Mouse (Mus musculus): Measurements from ENCODE around the gene Plin1. TPM values are rescaled to one million over a fixed set of nuclear protein-coding genes. Genes with fewer than 3 reads are reported as not detected.

Plin1 gene
- total RNA-seq (2021): 1 to 10 TPM; 3.5 to 6.5 TPM
- long read RNA-seq, experiment 1, partial matches to known transcripts: 0 of 1 reads
- long read RNA-seq, experiment 1, other reads (novel, unspliced or antisense): 0 of 1 reads
- long read RNA-seq, experiment 2, partial matches to known transcripts: 0 of 2 reads
- long read RNA-seq, experiment 2, other reads (novel, unspliced or antisense): 1 of 2 reads

DNA sequence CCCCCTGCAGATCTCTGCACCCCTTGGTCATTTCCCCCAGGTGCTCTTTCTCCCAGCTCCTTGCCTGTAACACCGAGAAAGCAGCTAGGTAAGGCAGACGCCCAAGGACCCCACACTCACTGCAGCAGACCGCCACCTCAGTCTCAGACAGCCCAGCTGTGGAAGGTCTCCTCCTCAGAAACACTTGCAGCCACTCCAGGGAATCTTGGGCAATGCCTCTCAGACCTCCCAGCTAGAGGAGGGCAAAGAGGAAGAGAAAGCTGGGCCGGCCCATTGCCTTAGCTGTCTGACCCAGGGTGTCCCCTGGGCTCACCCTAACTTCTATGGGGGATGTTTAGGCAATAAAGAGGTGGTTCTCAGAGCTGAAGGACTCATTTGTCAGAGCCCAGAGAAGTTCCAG, at the start of gene Plin1:
Gene Plin1, minus strand, starts transcription at position 282 of the 400 bp plus-strand sequence.
- intact Hi-C loops (cut with DNase I): no loop called here
- no peak for DNase-seq

DNA sequence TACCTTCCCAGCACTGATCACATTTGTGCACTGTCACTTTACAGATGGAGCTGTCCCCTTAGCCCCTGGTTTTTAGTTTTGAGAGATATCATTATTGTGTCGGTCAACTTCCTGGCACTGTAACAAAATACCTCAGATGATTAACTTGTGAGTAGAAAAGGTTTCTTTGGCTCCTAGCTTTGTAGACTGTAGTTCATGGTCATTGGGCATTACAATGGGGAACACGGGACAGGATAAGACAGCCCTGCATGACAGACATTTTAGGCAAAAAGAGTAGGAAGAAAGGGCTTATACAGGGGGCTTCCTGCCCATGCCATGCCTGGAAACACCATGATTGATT, 49.8 kb upstream of the Plin1 start:
- intact Hi-C loops (cut with DNase I): no loop called here
- no peak for DNase-seq

GRCm38 (mm10) chr7:79781826-79782515, 49.3 kb upstream of the Plin1 start:
- intact Hi-C loops (cut with DNase I): no loop called here
- DNase-seq: peak in 1 of 2 experiments; percentile 4

DNA sequence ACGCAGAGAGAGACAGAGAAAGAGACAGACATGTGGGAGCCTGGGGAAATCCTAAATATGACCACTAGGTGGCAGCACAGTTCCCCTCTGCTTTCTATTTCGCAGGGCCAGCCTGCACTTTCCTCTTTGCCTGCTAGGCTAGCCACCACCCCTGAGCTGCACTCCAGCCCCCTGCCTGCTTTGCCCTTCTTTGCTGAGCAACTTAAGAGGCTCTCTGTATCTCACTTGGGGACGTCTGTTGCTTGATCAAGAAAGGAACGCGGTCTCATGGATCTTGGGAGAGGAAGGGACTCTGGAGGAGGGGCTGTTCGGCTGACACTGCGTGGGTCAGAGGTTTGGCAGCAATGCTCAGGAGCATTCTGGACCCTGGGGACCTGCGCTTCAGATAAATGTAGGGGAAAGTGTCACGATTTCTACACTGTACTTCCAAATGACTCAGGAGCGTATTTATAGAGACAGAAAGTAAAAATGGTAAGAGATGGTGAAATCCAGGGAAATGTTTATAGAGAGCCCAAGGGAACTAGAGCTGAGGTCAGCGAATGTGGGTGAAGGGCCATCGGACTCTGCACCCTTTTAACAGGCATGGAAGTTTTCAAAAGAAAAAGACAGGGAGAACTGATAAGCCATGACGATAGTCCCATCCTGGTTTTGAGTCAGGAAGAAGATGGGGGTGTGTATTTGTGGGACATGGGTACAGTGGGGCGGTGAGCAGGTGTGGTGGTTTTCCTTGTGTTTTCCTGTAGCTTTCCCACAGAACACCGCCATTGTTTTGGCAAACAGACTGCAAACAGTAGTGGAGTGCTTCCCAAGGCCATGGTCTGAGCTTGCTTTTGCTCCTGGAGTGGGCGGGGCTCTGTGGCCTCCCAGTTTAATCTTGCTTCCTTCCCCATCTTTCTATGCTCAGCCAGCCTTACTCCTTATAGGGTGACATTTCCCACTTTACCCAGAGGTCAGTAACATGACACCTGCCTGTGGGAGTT, 48.2 kb upstream of the Plin1 start:
- DNase-seq: peak; percentile 50 to 62
- intact Hi-C loops (cut with DNase I): no loop called here

DNA sequence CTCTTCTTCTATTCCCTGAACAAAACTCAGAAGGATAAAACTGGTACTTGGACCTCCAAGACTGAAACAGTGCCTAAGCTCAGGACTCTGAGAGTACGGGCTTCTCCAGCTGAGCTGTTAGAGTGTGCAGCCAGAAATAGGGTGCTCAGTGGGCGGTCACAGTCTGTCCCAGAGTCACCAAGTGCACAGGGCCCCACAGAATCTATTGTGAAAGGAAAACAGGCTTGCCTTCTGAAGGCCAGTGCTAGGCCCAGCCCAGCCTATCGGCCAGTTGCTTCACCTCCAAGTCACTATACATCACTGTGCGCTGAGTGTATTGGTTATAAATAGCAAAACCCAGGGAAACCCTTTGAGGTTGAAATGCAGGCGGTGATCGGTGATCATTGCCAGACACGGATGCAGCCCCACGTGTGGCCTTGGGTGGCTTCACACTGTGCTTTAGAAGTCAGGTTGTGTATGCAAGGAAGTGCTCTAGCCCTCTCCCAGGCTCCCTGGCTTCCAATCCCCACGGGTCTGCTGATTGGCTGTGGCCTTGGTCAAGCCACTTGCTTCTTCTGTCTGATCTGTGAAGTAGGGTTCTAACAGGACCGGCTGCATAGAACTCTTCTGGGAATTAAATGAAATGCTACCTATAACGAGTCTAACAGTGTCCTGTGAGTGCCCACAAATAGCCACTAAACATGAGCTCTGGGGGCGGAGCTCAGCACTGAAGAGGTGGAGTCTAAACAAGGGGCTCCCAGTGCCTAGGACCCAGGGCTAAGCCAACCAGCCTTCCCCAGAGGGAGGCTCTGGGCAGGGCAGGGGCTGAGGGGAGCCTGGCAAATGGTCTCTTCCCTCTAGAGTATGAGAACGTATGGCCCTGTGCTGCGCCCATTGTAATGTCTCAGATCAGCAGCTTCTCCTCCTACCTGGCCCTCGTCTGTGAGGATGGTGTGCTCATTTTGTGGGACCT, 39.1 kb upstream of the Plin1 start:
- intact Hi-C loops (cut with DNase I): no loop called here
- no peak for DNase-seq

GRCm38 (mm10) chr7:79769664-79770063, 37.0 kb upstream of the Plin1 start:
- peak in 1 of 2 experiments; percentile 1 for DNase-seq
- intact Hi-C loops (cut with DNase I): no loop called here

GRCm38 (mm10) chr7:79765991-79766390, 33.3 kb upstream of the Plin1 start:
- no peak for DNase-seq
- intact Hi-C loops (cut with DNase I): no loop called here

- DNase-seq: no peak
- intact Hi-C loops (cut with DNase I): no loop called here
Measured at GRCm38 (mm10) chr7:79762106-79762505, 29.4 kb upstream of the Plin1 start.

GRCm38 (mm10) chr7:79761124-79761876, 28.6 kb upstream of the Plin1 start:
- intact Hi-C loops (cut with DNase I): no loop called here
- DNase-seq: no peak

GRCm38 (mm10) chr7:79759766-79760165, 27.1 kb upstream of the Plin1 start:
- intact Hi-C loops (cut with DNase I): no loop called here
- DNase-seq: no peak

DNA sequence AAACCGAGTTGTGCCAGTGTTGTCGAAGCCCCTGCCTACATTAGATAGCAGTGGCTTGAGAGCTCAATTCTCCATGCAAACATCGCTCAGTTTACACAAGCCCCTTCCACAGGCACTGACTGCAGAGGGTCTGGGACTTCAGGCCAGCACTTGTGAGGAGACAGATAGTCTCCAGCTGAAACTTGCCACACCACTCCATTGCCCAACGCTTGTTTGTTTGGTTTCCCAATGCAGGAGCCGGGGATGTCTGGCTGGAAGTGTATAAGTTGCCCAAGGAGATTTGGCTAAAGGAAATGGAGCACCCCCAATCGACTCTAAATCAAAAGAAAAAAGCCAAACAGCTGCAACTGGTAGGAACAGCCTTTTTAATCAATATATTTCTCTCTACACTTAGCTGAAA, 25.5 kb upstream of the Plin1 start:
- no peak for DNase-seq
- intact Hi-C loops (cut with DNase I): no loop called here

DNA sequence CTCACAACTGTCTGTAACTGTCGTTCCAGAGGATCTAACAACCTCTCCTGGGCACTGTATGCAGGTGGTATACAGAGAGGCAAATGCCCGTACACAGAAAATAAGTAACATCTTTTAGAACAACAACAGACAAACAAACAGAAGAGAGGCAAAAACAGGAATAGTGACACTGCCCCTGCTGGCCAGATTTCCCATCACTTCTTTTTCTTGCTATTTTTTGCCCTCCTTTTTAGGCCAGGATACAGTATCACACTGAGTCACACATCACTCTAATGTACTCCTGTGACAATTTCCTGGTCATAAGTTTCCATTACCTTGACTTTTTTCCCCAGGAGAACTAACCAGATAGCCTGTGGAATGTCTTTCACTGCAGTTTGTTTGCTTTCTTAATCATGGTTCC, 23.6 kb upstream of the Plin1 start:
- intact Hi-C loops (cut with DNase I): no loop called here
- no peak for DNase-seq

DNA sequence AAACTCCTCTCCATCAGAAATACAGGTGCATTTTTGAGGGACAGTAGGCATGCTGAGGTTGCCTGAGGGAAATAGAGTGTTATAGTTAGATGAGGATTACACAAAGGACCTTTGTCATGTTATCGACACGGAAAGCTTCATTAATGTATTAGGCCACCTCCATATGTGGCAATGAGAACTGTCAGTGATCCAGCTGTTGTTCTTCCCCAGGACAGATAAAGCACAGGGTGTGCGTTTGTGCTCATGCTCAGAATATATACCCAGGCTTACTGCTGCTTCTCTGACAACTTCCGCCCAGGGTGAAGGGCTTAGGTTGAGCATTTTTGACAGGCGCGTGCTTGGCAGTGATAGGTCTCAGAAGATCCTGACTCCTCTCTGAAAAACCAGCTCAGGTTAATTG, 16.8 kb upstream of the Plin1 start:
- intact Hi-C loops (cut with DNase I): no loop called here
- no peak for DNase-seq

GRCm38 (mm10) chr7:79747659-79748058, 15.0 kb upstream of the Plin1 start:
- intact Hi-C loops (cut with DNase I): no loop called here
- DNase-seq: no peak

DNA sequence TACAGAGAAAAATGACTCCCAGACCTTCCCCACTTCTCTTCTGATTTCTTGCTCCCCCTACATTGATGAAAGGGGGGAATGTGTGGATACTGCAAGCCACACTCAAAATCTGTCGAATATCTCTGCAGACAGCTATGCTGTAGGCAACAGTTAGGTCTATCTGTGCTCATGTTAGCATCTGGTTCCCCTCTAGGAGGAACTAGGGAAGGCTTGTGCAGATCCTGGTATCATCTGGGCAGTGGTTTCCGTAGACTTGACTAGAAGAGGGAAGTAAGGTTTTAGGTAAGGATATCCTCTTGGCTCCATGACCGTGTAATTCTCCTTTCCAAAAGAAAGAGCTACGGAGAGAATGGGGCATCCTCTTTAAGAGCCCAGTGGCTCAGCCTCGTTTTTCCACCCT, 11.9 kb upstream of the Plin1 start:
- intact Hi-C loops (cut with DNase I): no loop called here
- DNase-seq: no peak

GRCm38 (mm10) chr7:79744051-79744450, 11.3 kb upstream of the Plin1 start:
- intact Hi-C loops (cut with DNase I): no loop called here

GRCm38 (mm10) chr7:79742659-79743536, 10.2 kb upstream of the Plin1 start, which contains the start of the genes Pex11a and Wdr93:
Gene Pex11a (minus strand): TSS chr7:79743131.
Gene Wdr93 (plus strand): TSS chr7:79743163.
- intact Hi-C loops (cut with DNase I): no loop called here
- peak; percentile 57 for DNase-seq

More at GRCm38 (mm10) chr7:79744051-79744450, 11.3 kb upstream of the Plin1 start:
- no peak for DNase-seq

GRCm38 (mm10) chr7:79742277-79742658, 9.6 kb upstream of the Plin1 start:
- intact Hi-C loops (cut with DNase I): no loop called here
- no peak for DNase-seq
